Mouse (Mus musculus): ENCODE measurements around the gene Prickle4. TPM values are rescaled to one million over a fixed set of nuclear protein-coding genes. Genes with fewer than 3 reads are reported as not detected.
A peak's percentile ranks its signal among the peaks of the same experiment; 100 is the strongest.

Prickle4 gene
- polyA plus RNA-seq, 1 experiment: 3.2 TPM

GRCm38 (mm10) chr17:47693671-47694441 is 680 bp downstream of the Prickle4 start:
- TF ChIP-seq CTCF (IDR thresholded peaks at IDR 0.05; ENCODE audit: low read depth, low read length) (no peak), POLR2A (IDR thresholded peaks at IDR 0.05; ENCODE audit: borderline replicate concordance, low read depth, low read length) (no peak)
- Histone ChIP-seq H3K4me1 (ENCODE audit: control insufficient read depth, insufficient read depth, low read length) (peaks cover 18% of the 10 kb centered on the region), H3K4me3 (ENCODE audit: insufficient read depth, low read length) (peak overlapping the region; percentile 65), H3K27ac (ENCODE audit: insufficient read depth, low read depth, low read length) (no peak overlapping the region)

- H3K4me3 ChIP-seq (ENCODE audit: insufficient read depth, low read length): no peak overlapping the region
- peaks cover 22% of the 10 kb centered on the region for H3K4me1 ChIP-seq (ENCODE audit: control insufficient read depth, insufficient read depth, low read length)
- TF ChIP-seq CTCF (IDR thresholded peaks at IDR 0.05; ENCODE audit: low read depth, low read length) (no peak), POLR2A (IDR thresholded peaks at IDR 0.05; ENCODE audit: borderline replicate concordance, low read depth, low read length) (no peak)
- H3K27ac ChIP-seq (ENCODE audit: insufficient read depth, low read depth, low read length): no peak overlapping the region
These were observed 2.9 kb downstream of the Prickle4 start for GRCm38 (mm10) chr17:47691650-47692049.

- no peak overlapping the region for H3K4me3 ChIP-seq (ENCODE audit: insufficient read depth, low read length)
These were observed 4.6 kb downstream of the Prickle4 start for GRCm38 (mm10) chr17:47689894-47690293.

DNA sequence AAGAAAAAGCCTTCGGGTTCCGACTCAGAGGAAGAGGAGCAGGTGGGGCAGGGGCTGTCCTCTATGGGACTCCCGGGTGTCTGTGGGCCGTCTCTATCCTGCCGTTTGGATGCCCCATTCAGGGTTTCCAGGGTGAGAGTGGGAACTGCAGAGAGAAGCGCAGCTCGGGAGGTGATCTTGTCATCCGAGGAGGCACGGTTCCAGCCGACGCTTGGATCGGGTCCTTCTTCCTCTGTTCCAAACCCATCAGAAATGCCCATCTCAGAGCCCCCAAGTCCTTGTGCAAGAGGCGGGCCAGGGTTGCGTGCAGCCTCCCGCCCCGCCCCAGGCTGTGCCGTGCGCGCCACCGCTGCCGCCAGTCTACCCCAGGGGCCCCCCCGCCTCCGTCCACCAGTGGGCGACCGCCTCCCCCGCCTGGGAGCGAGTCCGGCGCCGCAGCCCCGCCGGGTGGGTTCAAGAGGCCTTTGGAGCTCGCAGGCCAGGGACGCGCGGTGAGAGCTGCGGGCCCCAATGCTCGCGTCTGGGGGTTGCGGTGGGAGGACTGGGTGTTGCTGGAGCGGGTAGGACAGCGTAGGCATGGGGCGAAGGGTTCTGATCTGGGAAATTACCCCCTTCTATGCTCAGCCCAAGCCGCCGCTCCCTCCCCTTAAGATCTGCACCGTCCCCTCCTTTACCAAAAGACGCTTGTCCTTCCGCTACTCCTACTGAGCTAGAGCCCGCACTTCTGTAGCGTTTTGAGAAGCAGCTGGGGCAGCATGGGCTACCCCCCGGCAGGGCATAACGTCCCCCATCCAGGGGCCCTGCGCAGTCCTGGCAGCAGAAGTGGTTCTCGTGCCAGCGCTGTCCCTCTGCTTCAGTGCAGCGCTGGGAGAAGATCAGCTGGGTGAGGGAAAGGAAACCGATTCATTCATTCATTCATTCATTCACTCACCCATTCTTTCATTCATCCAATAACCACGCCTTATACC is 5.6 kb downstream of the Prickle4 start, which contains the start of gene Frs3:
Gene Frs3 (plus strand): TSS at position 423 of the 968 bp plus-strand sequence.
- Histone ChIP-seq H3K4me1 (ENCODE audit: control insufficient read depth, insufficient read depth, low read length) (peaks cover 17% of the 10 kb centered on the region), H3K4me3 (ENCODE audit: insufficient read depth, low read length) (peak within 1 kb of the TSS; percentile 77), H3K27ac (ENCODE audit: insufficient read depth, low read depth, low read length) (peak within 1 kb of the TSS; percentile 61; the same call in 1 of the 2 replicates)
- TF ChIP-seq POLR2A (IDR thresholded peaks at IDR 0.05; ENCODE audit: borderline replicate concordance, low read depth, low read length) (no peak), CTCF (IDR thresholded peaks at IDR 0.05; ENCODE audit: low read depth, low read length) (no peak)

More at GRCm38 (mm10) chr17:47689894-47690293, 4.6 kb downstream of the Prickle4 start:
- TF ChIP-seq CTCF (IDR thresholded peaks at IDR 0.05; ENCODE audit: low read depth, low read length) (no peak), POLR2A (IDR thresholded peaks at IDR 0.05; ENCODE audit: borderline replicate concordance, low read depth, low read length) (no peak)
- Histone ChIP-seq H3K27ac (ENCODE audit: insufficient read depth, low read depth, low read length) (no peak overlapping the region), H3K4me1 (ENCODE audit: control insufficient read depth, insufficient read depth, low read length) (peaks cover 19% of the 10 kb centered on the region)

DNA sequence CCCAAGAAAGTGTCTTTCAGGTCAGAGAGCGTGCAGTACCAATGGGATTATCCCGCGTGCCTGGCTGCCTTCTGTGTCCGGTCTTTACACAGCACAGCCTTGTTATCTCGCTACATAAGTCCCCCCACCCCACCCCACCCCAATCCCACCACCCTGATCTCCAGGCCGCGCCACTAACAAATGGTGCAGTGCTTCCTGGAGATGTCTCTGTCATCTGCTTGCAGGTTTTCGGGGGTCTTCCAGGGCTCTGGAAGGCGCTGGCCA is 6.3 kb downstream of the Prickle4 start, which contains the start of gene Tomm6:
Gene Tomm6 (minus strand): TSS at position 43 of the 264 bp plus-strand sequence.
- Histone ChIP-seq H3K4me3 (ENCODE audit: insufficient read depth, low read length) (peak within 1 kb of the TSS; percentile 77), H3K27ac (ENCODE audit: insufficient read depth, low read depth, low read length) (peak within 1 kb of the TSS; percentile 61), H3K4me1 (ENCODE audit: control insufficient read depth, insufficient read depth, low read length) (peaks cover 14% of the 10 kb centered on the region)
- TF ChIP-seq POLR2A (IDR thresholded peaks at IDR 0.05; ENCODE audit: borderline replicate concordance, low read depth, low read length) (no peak), CTCF (IDR thresholded peaks at IDR 0.05; ENCODE audit: low read depth, low read length) (no peak)

DNA sequence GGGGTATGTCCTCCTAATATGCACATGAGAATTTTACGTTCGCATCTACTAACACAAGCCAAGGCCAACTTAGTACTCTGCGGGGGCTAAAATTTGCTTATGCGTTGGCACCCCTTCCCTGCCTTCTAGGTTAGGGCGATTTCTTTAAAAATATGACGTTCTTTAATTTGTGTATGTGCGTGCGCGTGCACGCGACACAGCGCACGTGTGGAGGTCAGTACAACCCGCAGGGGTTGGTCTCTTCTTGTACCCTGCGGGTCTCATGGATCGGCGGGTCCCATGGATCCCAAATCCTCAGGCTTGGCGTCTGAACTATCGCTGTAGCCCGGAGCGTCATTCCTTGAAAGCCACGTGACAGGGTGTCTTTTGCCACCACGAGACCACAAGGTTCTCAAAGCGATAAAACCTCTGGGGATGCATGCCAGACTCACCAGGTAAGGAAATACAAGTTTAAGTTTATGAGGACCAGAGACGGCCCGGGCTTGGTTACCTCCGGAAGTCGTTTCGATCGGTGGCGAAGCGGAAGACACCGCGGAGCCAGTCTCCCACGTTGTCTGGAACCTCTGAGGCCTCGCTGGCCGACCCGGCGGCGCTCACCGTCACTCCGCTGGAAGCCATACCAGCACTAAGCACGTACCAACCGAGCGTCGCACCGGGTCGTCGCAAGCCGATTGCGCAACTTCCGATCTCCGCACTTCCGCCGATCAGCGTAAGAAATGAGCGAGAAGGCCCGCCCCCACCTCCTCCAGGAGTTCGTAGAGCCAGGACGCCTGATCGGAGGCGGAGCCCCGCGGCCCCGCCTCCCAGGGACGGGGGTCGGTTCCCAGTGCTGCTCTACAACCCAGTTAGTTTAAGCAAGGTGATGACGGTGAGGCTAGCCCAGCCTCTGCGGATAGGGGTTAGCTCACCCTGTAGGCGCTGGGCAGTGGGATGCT is 6.9 kb downstream of the Prickle4 start:
- Histone ChIP-seq H3K4me1 (ENCODE audit: control insufficient read depth, insufficient read depth, low read length) (peaks cover 12% of the 10 kb centered on the region), H3K4me3 (ENCODE audit: insufficient read depth, low read length) (peak overlapping the region; percentile 77), H3K27ac (ENCODE audit: insufficient read depth, low read depth, low read length) (peak overlapping the region; percentile 61)
- TF ChIP-seq CTCF (IDR thresholded peaks at IDR 0.05; ENCODE audit: low read depth, low read length) (no peak), POLR2A (IDR thresholded peaks at IDR 0.05; ENCODE audit: borderline replicate concordance, low read depth, low read length) (no peak)

DNA sequence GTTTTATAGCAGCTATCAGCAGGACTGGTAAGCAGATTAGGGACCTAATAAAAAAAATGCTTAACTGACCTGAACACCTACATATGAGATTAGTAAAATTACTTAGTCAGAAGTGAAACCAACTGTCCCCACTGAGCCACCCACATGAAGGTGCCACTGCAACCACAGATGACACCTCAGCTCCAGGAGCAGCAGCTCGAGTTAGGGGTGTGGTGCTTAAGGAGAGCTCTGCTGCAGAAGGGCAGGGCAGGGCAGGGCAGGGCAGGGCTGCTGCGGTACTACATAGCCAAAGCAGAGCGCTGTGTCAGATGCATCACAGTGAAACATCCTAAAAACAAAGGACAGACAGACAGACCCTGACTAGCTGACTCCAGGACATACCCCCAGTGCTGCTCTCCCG is 11.7 kb downstream of the Prickle4 start:
- no peak for TF ChIP-seq CTCF (IDR thresholded peaks at IDR 0.05; ENCODE audit: low read depth, low read length)
- no peak for TF ChIP-seq POLR2A (IDR thresholded peaks at IDR 0.05; ENCODE audit: borderline replicate concordance, low read depth, low read length)
- Histone ChIP-seq H3K4me1 (ENCODE audit: control insufficient read depth, insufficient read depth, low read length) (peaks cover 4% of the 10 kb centered on the region), H3K4me3 (ENCODE audit: insufficient read depth, low read length) (no peak overlapping the region), H3K27ac (ENCODE audit: insufficient read depth, low read depth, low read length) (no peak overlapping the region)

GRCm38 (mm10) chr17:47678702-47679101 is 15.8 kb downstream of the Prickle4 start:
- H3K4me1 ChIP-seq (ENCODE audit: control insufficient read depth, insufficient read depth, low read length): peaks cover 9% of the 10 kb centered on the region
- TF ChIP-seq CTCF (IDR thresholded peaks at IDR 0.05; ENCODE audit: low read depth, low read length): no peak
- no peak for TF ChIP-seq POLR2A (IDR thresholded peaks at IDR 0.05; ENCODE audit: borderline replicate concordance, low read depth, low read length)
- H3K27ac ChIP-seq (ENCODE audit: insufficient read depth, low read depth, low read length): no peak overlapping the region
- no peak overlapping the region for H3K4me3 ChIP-seq (ENCODE audit: insufficient read depth, low read length)

DNA sequence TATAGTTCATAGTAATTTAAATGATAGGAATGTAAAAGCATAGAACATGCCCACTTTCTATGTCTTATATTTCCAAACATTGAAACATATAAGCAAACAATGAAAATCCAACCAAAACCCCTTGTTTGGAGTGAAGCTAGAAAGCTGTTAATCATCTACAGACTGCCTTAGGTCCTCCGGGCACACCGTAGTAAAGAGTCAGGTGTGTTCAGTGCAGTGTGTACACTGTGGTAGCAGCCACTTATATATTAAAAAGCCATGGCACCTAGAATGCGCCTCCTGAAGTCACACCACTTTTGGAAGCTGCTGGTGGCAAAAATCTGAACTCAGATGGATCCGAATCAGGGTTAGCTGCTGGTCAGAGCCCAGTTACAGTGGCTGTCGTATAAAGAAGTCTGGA is 16.3 kb downstream of the Prickle4 start:
- Histone ChIP-seq H3K27ac (ENCODE audit: insufficient read depth, low read depth, low read length) (no peak overlapping the region), H3K4me3 (ENCODE audit: insufficient read depth, low read length) (no peak overlapping the region), H3K4me1 (ENCODE audit: control insufficient read depth, insufficient read depth, low read length) (peaks cover 9% of the 10 kb centered on the region)
- TF ChIP-seq POLR2A (IDR thresholded peaks at IDR 0.05; ENCODE audit: borderline replicate concordance, low read depth, low read length) (no peak), CTCF (IDR thresholded peaks at IDR 0.05; ENCODE audit: low read depth, low read length) (no peak)
